Mouse (Mus musculus) stomach, adult 2 months (tissue): ENCODE measurements around the gene Hist1h3c. TPM values are rescaled to one million over a fixed set of nuclear protein-coding genes. Genes with fewer than 3 reads are reported as not detected.

Experiments
- polyA plus RNA-seq: library from polyadenylated mRNA; depleted of rRNA; stranded (reverse); fragments of >200 nt; gene quantifications from 2 replicates; pipeline ENCODE4 v1.2.3, GENCODE M21; 2012; rRNA removed

Hist1h3c gene
- polyA plus RNA-seq, 1 experiment, result 11.9 TPM

Other genes with a start within 250 kb of the Hist1h3c start
- gene Hist1h4h, start 214.6 kb downstream of the Hist1h3c start, polyA plus RNA-seq, result 10.2 and 16.4 TPM in 2 replicates
- gene Hist1h2af, start 211.7 kb downstream of the Hist1h3c start, polyA plus RNA-seq, result 126 and 148 TPM in 2 replicates
- 15.8 and 18.3 TPM in 2 replicates for gene Hist1h3g, start 210.2 kb downstream of the Hist1h3c start, polyA plus RNA-seq
- 0.87 and 1.9 TPM in 2 replicates for gene Hist1h2bh, start 202.2 kb downstream of the Hist1h3c start, polyA plus RNA-seq
- gene Hist1h3f, start 201.6 kb downstream of the Hist1h3c start, polyA plus RNA-seq, result 4.2 and 5.6 TPM in 2 replicates
- gene Hist1h4f, start 194.0 kb downstream of the Hist1h3c start, polyA plus RNA-seq, result 2.2 and 2.4 TPM in 2 replicates
- 0.04 and 0.10 TPM in 2 replicates for gene Hist1h1d, start 192.3 kb downstream of the Hist1h3c start, polyA plus RNA-seq
- gene Hist1h3e, start 183.2 kb downstream of the Hist1h3c start, polyA plus RNA-seq, result 13.8 and 14.4 TPM in 2 replicates
- 3.3 and 7.8 TPM in 2 replicates for gene Hist1h2ae, start 174.4 kb downstream of the Hist1h3c start, polyA plus RNA-seq
- gene Hist1h2bg, start 174.2 kb downstream of the Hist1h3c start, polyA plus RNA-seq, result 15.0 and 22.9 TPM in 2 replicates
- 5.2 and 7.1 TPM in 2 replicates for gene Hist1h2bf, start 171.4 kb downstream of the Hist1h3c start, polyA plus RNA-seq
- gene Hist1h2ad, start 171.2 kb downstream of the Hist1h3c start, polyA plus RNA-seq, result 2.5 and 3.6 TPM in 2 replicates
- 5.2 and 6.2 TPM in 2 replicates for gene Hist1h3d, start 169.8 kb downstream of the Hist1h3c start, polyA plus RNA-seq
- 3.2 and 3.6 TPM in 2 replicates for gene Hist1h4d, start 164.0 kb downstream of the Hist1h3c start, polyA plus RNA-seq
- 1.1 TPM in 2 replicates for gene Hist1h2be, start 124.5 kb downstream of the Hist1h3c start, polyA plus RNA-seq
- gene Hist1h1e, start 123.0 kb downstream of the Hist1h3c start, polyA plus RNA-seq, result 0.74 and 1.3 TPM in 2 replicates
- gene Hist1h2ac, start 61.7 kb downstream of the Hist1h3c start, polyA plus RNA-seq, result 0.47 and 0.76 TPM in 2 replicates
- 117 and 165 TPM in 2 replicates for gene Hist1h2bc, start 61.4 kb downstream of the Hist1h3c start, polyA plus RNA-seq
- not detected in 2 replicates for gene Hist1h1t, start 49.8 kb downstream of the Hist1h3c start, polyA plus RNA-seq
- gene Hist1h4c, start 47.1 kb downstream of the Hist1h3c start, polyA plus RNA-seq, result 2.2 and 4.1 TPM in 2 replicates
- 3.3 and 4.5 TPM in 2 replicates for gene Hfe, start 34.7 kb downstream of the Hist1h3c start, polyA plus RNA-seq
- 24.5 and 35.7 TPM in 2 replicates for gene Hist1h1c, start 6.8 kb downstream of the Hist1h3c start, polyA plus RNA-seq
- gene Hist1h2bb, start 1.1 kb upstream of the Hist1h3c start, polyA plus RNA-seq, result 3.8 and 4.6 TPM in 2 replicates
- gene Hist1h2ab, start 5.5 kb upstream of the Hist1h3c start, polyA plus RNA-seq, result 5.1 and 8.7 TPM in 2 replicates
- gene Hist1h3b, start 6.7 kb upstream of the Hist1h3c start, polyA plus RNA-seq, result 10.6 and 14.9 TPM in 2 replicates
- gene Hist1h4b, start 11.4 kb upstream of the Hist1h3c start, polyA plus RNA-seq, result 5.1 TPM in 1 of 2 replicates, not detected in the other
- gene Hist1h4a, start 15.6 kb upstream of the Hist1h3c start, polyA plus RNA-seq, result 1.1 and 3.0 TPM in 2 replicates
- gene Hist1h3a, start 16.8 kb upstream of the Hist1h3c start, polyA plus RNA-seq, result 10.0 and 13.1 TPM in 2 replicates
- 0.09 and 0.20 TPM in 2 replicates for gene Hist1h1a, start 18.1 kb upstream of the Hist1h3c start, polyA plus RNA-seq
- not detected in 2 replicates for gene Trim38, start 24.3 kb upstream of the Hist1h3c start, polyA plus RNA-seq
- gene Slc17a2, start 61.4 kb upstream of the Hist1h3c start, polyA plus RNA-seq, result not detected in 2 replicates
- gene Slc17a3, start 93.8 kb upstream of the Hist1h3c start, polyA plus RNA-seq, result not detected in 2 replicates
- gene Slc17a1, start 122.1 kb upstream of the Hist1h3c start, polyA plus RNA-seq, result 0.04 TPM in 1 of 2 replicates, not detected in the other
- 0.05 and 0.06 TPM in 2 replicates for gene Slc17a4, start 169.4 kb upstream of the Hist1h3c start, polyA plus RNA-seq
- gene Hist1h2ba, start 188.6 kb upstream of the Hist1h3c start, polyA plus RNA-seq, result not detected in 2 replicates
- gene Hist1h2aa, start 188.9 kb upstream of the Hist1h3c start, polyA plus RNA-seq, result not detected in 2 replicates
- 0.76 and 1.1 TPM in 2 replicates for gene Scgn, start 245.6 kb upstream of the Hist1h3c start, polyA plus RNA-seq